Mouse (Mus musculus) liver, postnatal 0 days (tissue): ENCODE measurements around the gene Frk. TPM values are rescaled to one million over a fixed set of nuclear protein-coding genes. Genes with fewer than 3 reads are reported as not detected.
A peak's percentile ranks its signal among the peaks of the same experiment; 100 is the strongest.

Experiments
- ATAC-seq: fragments of 200-750 bp; cut with Nextera tagmentation; 2 replicates; pipeline ENCODE4 v1.8.0; 2017; ENCODE audit warnings: mild to moderate bottlenecking, moderate library complexity
- DNase-seq: peaks from one replicate; pipeline ENCODE4 v3.0.0-alpha.2; 2016
- H3K27ac ChIP-seq: fragments of 300-500 bp; sonication (generic); 2 replicates; pipeline ENCODE4 v1.5.1; 2014; ENCODE audit warnings: antibody characterized with exemption, moderate library complexity, mild to moderate bottlenecking, low read depth
- H3K27me3 ChIP-seq: fragments of 300-500 bp; sonication (generic); 2 replicates; pipeline ENCODE4 v1.6.1; 2014; ENCODE audit warnings: low read length, control low read depth, mixed read lengths; ENCODE audit not compliant: insufficient read depth
- H3K36me3 ChIP-seq: fragments of 300-500 bp; sonication (generic); replicated peaks from 2 replicates; pipeline ENCODE4 v1.6.1; 2014; ENCODE audit warnings: mild to moderate bottlenecking, control low read depth, low read length, moderate library complexity, mixed read lengths; ENCODE audit not compliant: insufficient read depth
- H3K4me1 ChIP-seq: fragments of 300-500 bp; sonication (generic); 2 replicates; pipeline ENCODE4 v1.6.1; 2014; ENCODE audit warnings: antibody characterized with exemption, mild to moderate bottlenecking, control low read depth; ENCODE audit not compliant: insufficient read depth
- H3K4me2 ChIP-seq: fragments of 300-500 bp; sonication (generic); 2 replicates; pipeline ENCODE4 v1.6.1; 2014; ENCODE audit warnings: low read depth, mild to moderate bottlenecking, low read length, moderate library complexity, mixed read lengths
- H3K4me3 ChIP-seq: fragments of 300-500 bp; sonication (generic); 2 replicates; pipeline ENCODE4 v1.5.1; 2014; ENCODE audit warnings: low read depth, low read length
- H3K9ac ChIP-seq: fragments of 300-500 bp; sonication (generic); replicated peaks from 2 replicates; pipeline ENCODE4 v1.6.1; 2014; ENCODE audit warnings: mild to moderate bottlenecking, moderate library complexity
- H3K9me3 ChIP-seq: fragments of 300-500 bp; sonication (generic); 2 replicates; pipeline ENCODE4 v1.6.1; 2016; ENCODE audit warnings: mild to moderate bottlenecking, control low read depth, low read length, mixed read lengths
- CTCF ChIP-seq: sonication (generic); IDR thresholded peaks from 2 replicates; pipeline ENCODE4 v1.5.1; 2016; ENCODE audit warnings: antibody characterized with exemption, low read depth
- EP300 ChIP-seq: IDR thresholded peaks from 2 replicates; pipeline ENCODE4 v1.6.1; 2016; ENCODE audit warnings: antibody characterized with exemption, low read depth, mild to moderate bottlenecking
- WGBS: fragments of 180-500 bp; shearing (Covaris S2); extraction: QIAGEN DNeasy Blood & Tissue Kit; methylation state at CpG from one replicate; pipeline ENCODE4 v1.1.7; 2014; ENCODE audit not compliant: insufficient replicate concordance; 5-methylcytosine and 5-hydroxymethylcytosine counted together
- polyA plus RNA-seq: library from polyadenylated mRNA; unstranded; fragments of >200 nt; fragmentation: Nextera tagmentation; extraction: Ambion mirVana; gene quantifications from 2 replicates; pipeline ENCODE4 v1.2.1, GENCODE M21; 2015

The Frk gene
- polyA plus RNA-seq, 1 experiment from 2014 or later: 0.99 TPM

GRCm38 (mm10) chr10:34479942-34480455 is 3.2 kb upstream of the Frk start:
- TF ChIP-seq EP300: no peak
- TF ChIP-seq CTCF: no peak
- no peaks in the 10 kb centered on the region for H3K9me3 ChIP-seq
- H3K4me1 ChIP-seq: no peaks in the 10 kb centered on the region
- H3K9ac ChIP-seq: no peak overlapping the region
- H3K27ac ChIP-seq: no peak overlapping the region
- DNase-seq: no peak
- no peak for ATAC-seq
- H3K27me3 ChIP-seq: no peaks in the 10 kb centered on the region
- H3K4me2 ChIP-seq: no peak overlapping the region
- H3K36me3 ChIP-seq: no peaks in the 10 kb centered on the region
- WGBS: 73% methylated on average over 4 of the region's 4 CpGs
- H3K4me3 ChIP-seq: no peak overlapping the region

DNA sequence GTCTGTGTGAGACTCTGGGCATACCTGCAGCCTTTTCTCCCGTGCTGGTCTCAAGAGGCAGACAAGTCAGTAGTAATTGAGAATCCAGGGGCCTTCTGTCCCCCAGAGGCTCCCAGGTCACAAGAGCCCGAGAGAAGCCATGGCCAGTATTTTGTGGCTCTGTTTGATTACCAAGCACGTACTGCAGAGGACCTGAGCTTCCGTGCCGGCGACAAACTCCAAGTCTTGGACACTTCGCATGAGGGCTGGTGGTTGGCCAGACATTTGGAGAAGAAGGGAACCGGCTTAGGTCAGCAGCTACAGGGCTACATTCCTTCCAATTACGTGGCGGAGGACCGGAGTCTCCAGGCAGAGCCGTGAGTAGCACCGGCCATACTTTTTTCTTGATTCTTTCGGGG is 814 bp downstream of the Frk start:
- Histone ChIP-seq H3K9ac (peak overlapping the region; percentile 51), H3K9me3 (no peaks in the 10 kb centered on the region), H3K4me1 (no peaks in the 10 kb centered on the region), H3K27ac (peak overlapping the region; percentile 60), H3K27me3 (no peaks in the 10 kb centered on the region), H3K4me3 (peak overlapping the region; percentile 45), H3K4me2 (peak overlapping the region; percentile 71), H3K36me3 (no peaks in the 10 kb centered on the region)
- ATAC-seq: peak; percentile 41; the same call in 1 of the 2 replicates
- WGBS: 46% methylated on average over 14 of the region's 14 CpGs
- TF ChIP-seq EP300 (no peak), CTCF (no peak)
- no peak for DNase-seq

- DNase-seq (peak; percentile 22), ATAC-seq (no peak)
- H3K9ac ChIP-seq: no peak overlapping the region
- no peaks in the 10 kb centered on the region for H3K27me3 ChIP-seq
- WGBS: 54% methylated on average over 4 of the region's 4 CpGs
- H3K4me2 ChIP-seq: no peak overlapping the region; the same call in 1 of the 2 replicates
- H3K4me1 ChIP-seq: no peaks in the 10 kb centered on the region
- no peaks in the 10 kb centered on the region for H3K36me3 ChIP-seq
- TF ChIP-seq EP300 (no peak), CTCF (peak; percentile 14; the same call in 1 of the 2 replicates)
- no peak overlapping the region for H3K27ac ChIP-seq
- H3K4me3 ChIP-seq: no peak overlapping the region
- no peaks in the 10 kb centered on the region for H3K9me3 ChIP-seq
Observed at GRCm38 (mm10) chr10:34485079-34485478, 1.9 kb downstream of the Frk start.

- TF ChIP-seq EP300 (no peak), CTCF (no peak)
- Histone ChIP-seq H3K4me3 (no peak overlapping the region), H3K4me1 (no peaks in the 10 kb centered on the region), H3K9me3 (no peaks in the 10 kb centered on the region), H3K36me3 (no peaks in the 10 kb centered on the region), H3K27me3 (no peaks in the 10 kb centered on the region), H3K27ac (no peak overlapping the region), H3K9ac (no peak overlapping the region), H3K4me2 (no peak overlapping the region)
- ATAC-seq: no peak
- 63% methylated on average over 2 of the region's 2 CpGs for WGBS
- no peak for DNase-seq
Observed at GRCm38 (mm10) chr10:34507807-34508206, 24.6 kb downstream of the Frk start.

- 29% methylated on average over 1 of the region's 1 CpGs for WGBS
- Histone ChIP-seq H3K9ac (no peak overlapping the region), H3K4me2 (no peak overlapping the region), H3K9me3 (no peaks in the 10 kb centered on the region), H3K27ac (no peak overlapping the region), H3K36me3 (no peaks in the 10 kb centered on the region), H3K27me3 (no peaks in the 10 kb centered on the region), H3K4me1 (no peaks in the 10 kb centered on the region), H3K4me3 (no peak overlapping the region)
- ATAC-seq (no peak), DNase-seq (no peak)
- TF ChIP-seq EP300 (no peak), CTCF (no peak)
Observed at GRCm38 (mm10) chr10:34508593-34508992, 25.4 kb downstream of the Frk start.

DNA sequence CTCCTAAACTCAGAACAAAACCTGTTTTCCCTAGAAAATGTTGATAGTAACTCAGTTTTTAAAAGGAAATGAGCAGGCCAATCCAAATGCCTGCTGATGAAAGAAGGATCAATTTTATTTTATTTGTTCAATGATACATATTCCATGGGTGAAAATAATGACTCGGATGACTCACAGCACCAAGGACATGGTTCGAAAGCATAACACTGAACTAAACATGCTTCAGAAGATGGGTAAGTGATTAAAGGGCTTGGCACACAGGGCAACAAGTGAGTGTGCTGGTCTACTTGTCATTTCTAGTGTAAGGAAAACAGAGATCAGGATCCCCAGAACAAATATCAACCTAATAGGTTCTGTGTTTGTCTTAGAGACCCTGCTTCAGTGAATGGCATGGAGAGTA is 26.1 kb downstream of the Frk start:
- Histone ChIP-seq H3K27me3 (no peaks in the 10 kb centered on the region), H3K27ac (no peak overlapping the region), H3K4me3 (no peak overlapping the region), H3K4me1 (no peaks in the 10 kb centered on the region), H3K4me2 (no peak overlapping the region), H3K9ac (no peak overlapping the region), H3K36me3 (no peaks in the 10 kb centered on the region), H3K9me3 (no peaks in the 10 kb centered on the region)
- TF ChIP-seq CTCF (no peak), EP300 (no peak)
- 80% methylated on average over 2 of the region's 2 CpGs for WGBS
- no peak for DNase-seq
- no peak for ATAC-seq

DNA sequence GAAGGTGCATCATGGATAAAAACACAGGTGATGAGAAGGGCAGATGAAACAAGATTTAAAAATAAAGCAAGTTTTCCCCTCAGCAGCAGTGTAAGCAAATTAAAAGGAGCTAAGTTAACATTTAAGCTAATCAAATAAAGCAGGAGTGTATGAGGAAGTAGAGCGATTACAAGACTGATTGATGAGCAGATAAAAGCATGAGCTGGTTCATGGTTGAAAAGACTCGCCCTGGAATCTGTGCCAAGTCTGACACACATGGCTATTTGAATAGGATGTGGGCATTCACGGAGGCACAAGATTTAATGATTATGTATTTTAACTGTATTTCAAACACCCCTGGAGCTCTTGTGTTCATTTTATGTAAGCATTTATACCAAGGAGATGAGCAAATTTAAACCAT is 28.0 kb downstream of the Frk start:
- DNase-seq: no peak

More for the DNA sequence above, 28.0 kb downstream of the Frk start:
- Histone ChIP-seq H3K27me3 (no peaks in the 10 kb centered on the region), H3K9ac (no peak overlapping the region), H3K4me2 (no peak overlapping the region), H3K27ac (no peak overlapping the region), H3K36me3 (no peaks in the 10 kb centered on the region), H3K4me1 (no peaks in the 10 kb centered on the region), H3K4me3 (no peak overlapping the region), H3K9me3 (no peaks in the 10 kb centered on the region)
- TF ChIP-seq EP300 (no peak), CTCF (no peak)
- ATAC-seq: no peak
- 49% methylated on average over 3 of the region's 3 CpGs for WGBS
